Comparison of ENCODE assay signal across 20 mouse cellular contexts in the genomic region with DNA sequence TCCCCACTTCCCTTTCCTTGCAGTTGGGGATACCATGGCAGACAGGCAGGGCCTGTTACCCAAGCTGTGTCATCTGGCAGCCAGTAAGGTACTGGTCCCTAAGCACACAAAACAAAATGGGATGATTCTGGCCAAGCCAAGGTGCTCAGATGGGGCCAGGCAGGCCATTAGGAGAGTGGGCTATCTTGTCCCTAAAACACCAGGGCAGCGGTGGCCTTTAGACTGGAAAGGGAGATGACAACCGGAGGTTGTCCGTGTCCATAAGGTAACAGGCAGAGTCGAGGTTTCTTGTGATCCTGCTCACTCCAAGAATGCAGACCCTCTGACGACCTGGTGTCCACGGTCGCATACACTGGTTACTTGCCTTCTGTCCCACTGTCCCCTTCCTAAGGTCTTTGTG. TPM values are rescaled to one million over a fixed set of nuclear protein-coding genes. Genes with fewer than 3 reads are reported as not detected.
DNase-seq lines count a peak whose midpoint lies in the region; ATAC-seq and TF ChIP-seq lines count a peak whose summit lies in the region.
"Had no signal": no experiment of that assay in that cellular context is flagged by ENCODE, and none has a peak within 500 bp of the region (broad histone marks: within the 10 kb centered on the region; RNA-seq: fewer than 3 reads in every experiment).

No protein-coding gene starts in this region.

- H3K4me2 ChIP-seq in intestine, embryonic 15.5 days (replicated peaks) = no peak overlapping the region
- H3K4me2 ChIP-seq in intestine, embryonic 16.5 days (ENCODE audit: low read depth, low read length) = no peak overlapping the region
- no peak overlapping the region for H3K4me2 ChIP-seq in myocyte (ENCODE audit: low read depth)
- H3K4me2 ChIP-seq: embryonic facial prominence, embryonic 12.5 days; forebrain, embryonic 13.5 days; forebrain, embryonic 15.5 days had no signal

- H3K27me3 ChIP-seq in intestine, embryonic 15.5 days (replicated peaks) = no peaks in the 10 kb centered on the region
- H3K27me3 ChIP-seq in intestine, embryonic 16.5 days (replicated peaks; ENCODE audit: control insufficient read depth, insufficient read depth, low read length) = no peaks in the 10 kb centered on the region
- H3K27me3 ChIP-seq in myocyte (ENCODE audit: control insufficient read depth, insufficient read depth, insufficient read length) = no peaks in the 10 kb centered on the region
- H3K27me3 ChIP-seq: embryonic facial prominence, embryonic 12.5 days; forebrain, embryonic 13.5 days; forebrain, embryonic 15.5 days; Patski had no signal

- H3K79me2 ChIP-seq in myocyte (ENCODE audit: control insufficient read depth, insufficient read depth) = peaks cover 7% of the 10 kb centered on the region

- no peak overlapping the region for H3ac ChIP-seq in myocyte (ENCODE audit: control insufficient read depth, insufficient read length)

- ATAC-seq in intestine, embryonic 15.5 days = no peak
- no peak for ATAC-seq in intestine, embryonic 16.5 days
- ATAC-seq: activated CD4-positive, CD25-positive, alpha-beta regulatory T cell, adult 4 months; forebrain, embryonic 13.5 days; forebrain, embryonic 15.5 days; Patski had no signal

- peaks cover 11% of the 10 kb centered on the region for H3K36me3 ChIP-seq in intestine, embryonic 15.5 days
- H3K36me3 ChIP-seq in intestine, embryonic 16.5 days (ENCODE audit: control insufficient read depth, insufficient read depth, low read length) = peaks cover 3% of the 10 kb centered on the region; the same call in 1 of the 2 replicates
- H3K36me3 ChIP-seq in myocyte (ENCODE audit: control insufficient read depth, insufficient read depth) = peaks cover 47% of the 10 kb centered on the region

- H3K9me3 ChIP-seq in intestine, embryonic 15.5 days = no peaks in the 10 kb centered on the region
- H3K9me3 ChIP-seq in intestine, embryonic 16.5 days (ENCODE audit: control insufficient read depth, low read length) = no peaks in the 10 kb centered on the region
- H3K9me3 ChIP-seq: embryonic facial prominence, embryonic 10.5 days; embryonic facial prominence, embryonic 12.5 days; forebrain, embryonic 13.5 days; forebrain, embryonic 15.5 days had no signal

- no peak overlapping the region for H3K4me3 ChIP-seq in intestine, embryonic 15.5 days (replicated peaks)
- H3K4me3 ChIP-seq in intestine, embryonic 16.5 days (ENCODE audit: low read length) = no peak overlapping the region
- H3K4me3 ChIP-seq in myocyte = no peak overlapping the region
- no peak overlapping the region for H3K4me3 ChIP-seq in layer of hippocampus, adult 2 months
- H3K4me3 ChIP-seq: embryonic facial prominence, embryonic 10.5 days; embryonic facial prominence, embryonic 12.5 days; forebrain, embryonic 13.5 days; forebrain, embryonic 15.5 days had no signal

- peak; percentile 33 for DNase-seq in testis, postnatal 10 days (ENCODE audit: low spot score)
- DNase-seq in testis, postnatal 14 days (ENCODE audit: low spot score) = no peak
- DNase-seq in layer of hippocampus, adult 2 months (ENCODE audit: low spot score in 2 of 2) = no peak
- DNase-seq: adrenal gland, adult 8-10 months; adrenal gland, postnatal 14 days; adrenal gland, postnatal 36 days; cerebellum, adult 11-12 months; cerebellum, adult 2 months; cerebellum, adult 9-10 months; cerebellum, postnatal 10 days; cerebellum, postnatal 25 days had no signal

- H3K27ac ChIP-seq in intestine, embryonic 15.5 days = 0 out of 2 replicates have a peak overlapping the region, but pooled peaks have one; percentile 9
- H3K27ac ChIP-seq in intestine, embryonic 16.5 days (ENCODE audit: low read length) = no peak overlapping the region
- no peak overlapping the region for H3K27ac ChIP-seq in layer of hippocampus, adult 2 months
- H3K27ac ChIP-seq: embryonic facial prominence, embryonic 10.5 days; embryonic facial prominence, embryonic 12.5 days; forebrain, embryonic 13.5 days; forebrain, embryonic 15.5 days had no signal

- TF ChIP-seq POLR2A in myocyte (IDR thresholded peaks at IDR 0.05; ENCODE audit: insufficient read length, low read depth) = peak; percentile 20

- 91% methylated on average over 7 of the region's 7 CpGs for WGBS in intestine, embryonic 15.5 days
- WGBS in intestine, embryonic 16.5 days = 92% methylated on average over 7 of the region's 7 CpGs

- no peak for TF ChIP-seq CTCF in layer of hippocampus, adult 2 months (conservative IDR thresholded peaks at IDR 0.05)

- H3K4me1 ChIP-seq in intestine, embryonic 15.5 days (replicated peaks) = no peaks in the 10 kb centered on the region
- peaks cover 12% of the 10 kb centered on the region for H3K4me1 ChIP-seq in intestine, embryonic 16.5 days (ENCODE audit: control insufficient read depth, insufficient read depth, low read length)
- H3K4me1 ChIP-seq: embryonic facial prominence, embryonic 12.5 days had no signal

- H3K9ac ChIP-seq in intestine, embryonic 15.5 days = no peak overlapping the region
- H3K9ac ChIP-seq in intestine, embryonic 16.5 days (ENCODE audit: low read depth, low read length) = no peak overlapping the region
- H3K9ac ChIP-seq: embryonic facial prominence, embryonic 12.5 days; forebrain, embryonic 13.5 days; forebrain, embryonic 15.5 days had no signal

TF ChIP-seq in myocyte, 11 proteins besides CTCF, POLR2A, EP300 and RAD21:
- TF ChIP-seq TCF12 (IDR thresholded peaks at IDR 0.05; ENCODE audit: insufficient read depth, poor library complexity, severe bottlenecking) (no peak), POLR2AphosphoS2 (IDR thresholded peaks at IDR 0.05; ENCODE audit: insufficient read length, low read depth) (peak; percentile 28)
TF ChIP-seq in myocyte: peak in this region for 1.

RNA-seq across cellular contexts. Expression of gene Bri3, which starts 25.7 kb away (rescaled TPM):
- polyA plus RNA-seq in intestine, embryonic 15.5 days (2015; fragmentation: Nextera tagmentation; extraction: Ambion mirVana) = 130 and 133 TPM in 2 replicates
- 111 and 142 TPM in 2 replicates for polyA plus RNA-seq in intestine, embryonic 16.5 days (2015; fragmentation: Nextera tagmentation; extraction: Ambion mirVana)
- polyA plus RNA-seq in myocyte (2012; fragmentation: generic; extraction: Trizol) = 153 TPM
- total RNA-seq in layer of hippocampus, adult 2 months (2021) = 10 to 100 TPM; 64.7 to 65.3 TPM

RNA-seq across cellular contexts. Expression of gene Tecpr1, which starts 46.5 kb away (rescaled TPM):
- polyA plus RNA-seq in intestine, embryonic 15.5 days (2015; fragmentation: Nextera tagmentation; extraction: Ambion mirVana) = 17.3 and 19.9 TPM in 2 replicates
- polyA plus RNA-seq in intestine, embryonic 16.5 days (2015; fragmentation: Nextera tagmentation; extraction: Ambion mirVana) = 19.3 and 20.4 TPM in 2 replicates
- 19.2 TPM for polyA plus RNA-seq in myocyte (2012; fragmentation: generic; extraction: Trizol)
- 100 to 1,000 TPM; 107 to 115 TPM for total RNA-seq in layer of hippocampus, adult 2 months (2021)
